Mouse (Mus musculus) hindlimb bud, embryonic 11.5 days (tissue): ENCODE results near the gene Casp7.
"Not testable (repeated sequence)": the region's sequence is repeated elsewhere in the genome, so short reads cannot be mapped to it uniquely, and the experiment has no call there.

Experiments
- DNase-seq: peaks from one replicate; pipeline ENCODE4 v3.0.0-alpha.2; 2012; ENCODE audit warnings: low read depth, low spot score; ENCODE audit errors: extremely low spot score

Gene Casp7

DNA sequence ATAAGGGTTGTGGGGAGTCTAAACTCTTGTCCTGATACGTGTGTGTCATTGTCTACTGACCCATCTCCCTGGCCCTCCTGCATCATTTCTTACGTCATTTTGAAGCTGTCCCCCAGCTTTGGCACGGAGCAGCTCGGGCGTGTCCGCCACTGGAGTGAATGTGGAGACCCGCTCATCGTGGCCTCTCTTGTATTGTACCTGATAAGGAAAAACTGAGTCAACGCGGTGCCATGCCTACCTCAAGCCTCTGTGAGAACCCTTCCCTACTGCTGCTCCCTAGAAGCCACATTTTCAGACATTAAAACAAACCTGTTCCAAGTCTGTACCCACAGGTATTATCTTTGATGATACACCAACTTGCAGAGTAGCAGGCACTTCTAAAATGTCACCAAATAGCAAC lies 15.5 kb upstream of the Casp7 start:
- DNase-seq, result no peak

DNA sequence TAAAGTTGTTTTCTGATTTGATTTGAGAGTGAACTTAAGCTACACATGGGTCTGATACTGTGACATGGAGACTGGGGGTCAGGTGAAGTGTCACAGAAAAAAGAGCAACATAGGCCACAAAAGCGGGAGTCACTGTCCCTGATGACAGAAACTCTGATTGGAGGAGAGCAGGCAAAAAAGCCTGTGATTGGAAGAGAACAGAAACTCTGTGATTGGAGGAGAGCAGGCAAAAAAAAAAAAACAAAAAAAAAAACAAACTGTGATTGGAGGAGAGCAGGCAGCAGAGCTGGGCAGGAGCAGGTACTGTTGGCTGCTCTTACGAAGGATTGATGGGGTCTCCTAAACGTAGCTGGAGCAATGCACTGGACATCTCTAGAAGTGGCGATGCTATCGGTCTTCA lies 11.4 kb upstream of the Casp7 start:
- no peak for DNase-seq

DNA sequence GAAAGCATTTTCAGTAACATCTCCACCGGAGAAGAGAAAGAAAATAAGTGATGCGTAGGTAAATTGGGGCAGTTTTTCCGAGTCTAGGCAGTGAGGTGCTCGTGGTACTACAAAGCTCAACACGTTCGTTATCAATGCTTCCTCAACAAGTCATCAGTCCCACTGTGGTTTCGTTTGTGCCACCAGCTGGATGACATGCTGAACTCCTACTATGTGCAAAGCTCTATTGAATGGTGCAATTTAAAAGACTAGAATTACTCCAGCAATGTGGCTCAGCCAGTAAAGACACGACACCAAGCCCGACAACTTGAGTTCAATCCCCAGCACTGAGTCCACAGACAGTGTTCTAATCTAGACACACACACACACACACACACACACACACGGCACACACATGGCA lies 10.8 kb upstream of the Casp7 start:
- no peak for DNase-seq

DNA sequence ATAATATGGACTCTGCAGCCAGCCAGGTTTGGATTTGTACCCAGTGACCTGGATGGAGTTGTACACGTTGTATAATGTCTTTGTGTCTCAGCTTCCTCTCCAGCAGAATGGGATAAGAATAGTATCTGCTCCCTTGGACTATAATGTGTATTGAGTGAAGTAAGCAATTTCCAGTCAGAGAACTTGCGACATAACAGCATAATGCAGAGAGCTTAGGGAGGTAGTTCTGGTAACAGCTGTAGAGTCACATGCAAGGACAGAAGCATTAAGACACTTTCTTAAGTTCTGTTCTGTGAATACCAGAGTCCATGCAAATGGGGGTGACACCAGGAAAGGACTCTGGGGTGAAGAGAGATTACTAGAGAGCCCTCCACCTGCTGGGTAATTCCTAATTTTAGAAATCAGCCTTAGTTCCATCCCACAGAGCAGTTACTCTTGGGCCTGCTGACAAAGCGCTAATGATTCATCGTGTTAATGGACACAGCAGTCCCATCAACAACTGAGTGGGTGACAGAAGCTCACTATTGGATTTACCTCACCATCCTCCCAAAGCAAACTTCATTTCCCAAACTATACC lies 9.1 kb upstream of the Casp7 start:
- no peak for DNase-seq

DNA sequence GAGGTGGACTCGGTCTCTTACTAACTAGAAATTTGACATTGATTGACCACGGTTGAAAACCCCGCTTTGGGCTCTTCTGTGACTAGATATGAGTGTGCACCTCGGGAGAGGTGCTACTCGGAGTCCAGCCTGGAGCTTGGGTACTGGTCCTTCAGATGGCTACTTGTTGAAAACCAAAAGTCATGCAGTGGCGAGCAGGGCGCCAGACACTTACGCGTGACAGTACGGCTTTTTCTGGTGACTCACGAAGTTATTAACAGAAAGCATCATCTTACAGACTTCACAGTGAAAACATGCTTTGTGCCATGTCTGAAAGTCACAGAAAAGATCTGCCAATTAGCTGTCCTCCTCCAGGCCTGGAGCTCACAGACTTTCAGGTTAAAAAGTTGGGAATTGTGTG lies 7.8 kb upstream of the Casp7 start:
- no peak for DNase-seq

DNA sequence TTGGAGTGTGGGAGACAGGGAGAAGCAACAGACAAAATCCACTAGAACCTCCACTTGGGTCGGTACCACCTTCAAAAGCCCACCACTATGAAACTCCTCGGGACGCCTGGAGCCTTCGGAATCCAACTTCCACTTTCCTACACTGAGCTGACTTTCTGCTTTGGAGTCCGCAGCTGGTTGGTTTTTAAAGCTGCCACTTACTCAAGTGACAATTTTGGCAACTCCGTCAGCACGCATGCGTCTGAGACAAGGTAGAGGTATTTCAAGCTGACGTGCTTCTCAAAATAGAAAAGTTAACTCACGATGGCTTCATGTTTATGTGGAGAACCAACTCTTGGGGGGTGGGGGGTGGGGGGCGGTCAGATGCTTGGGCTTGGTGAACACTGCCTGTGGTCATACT lies 7.0 kb upstream of the Casp7 start, which contains the start of gene Nrap:
Gene Nrap (minus strand): TSS at position 159 of the 400 bp plus-strand sequence.
- DNase-seq, result no peak

DNA sequence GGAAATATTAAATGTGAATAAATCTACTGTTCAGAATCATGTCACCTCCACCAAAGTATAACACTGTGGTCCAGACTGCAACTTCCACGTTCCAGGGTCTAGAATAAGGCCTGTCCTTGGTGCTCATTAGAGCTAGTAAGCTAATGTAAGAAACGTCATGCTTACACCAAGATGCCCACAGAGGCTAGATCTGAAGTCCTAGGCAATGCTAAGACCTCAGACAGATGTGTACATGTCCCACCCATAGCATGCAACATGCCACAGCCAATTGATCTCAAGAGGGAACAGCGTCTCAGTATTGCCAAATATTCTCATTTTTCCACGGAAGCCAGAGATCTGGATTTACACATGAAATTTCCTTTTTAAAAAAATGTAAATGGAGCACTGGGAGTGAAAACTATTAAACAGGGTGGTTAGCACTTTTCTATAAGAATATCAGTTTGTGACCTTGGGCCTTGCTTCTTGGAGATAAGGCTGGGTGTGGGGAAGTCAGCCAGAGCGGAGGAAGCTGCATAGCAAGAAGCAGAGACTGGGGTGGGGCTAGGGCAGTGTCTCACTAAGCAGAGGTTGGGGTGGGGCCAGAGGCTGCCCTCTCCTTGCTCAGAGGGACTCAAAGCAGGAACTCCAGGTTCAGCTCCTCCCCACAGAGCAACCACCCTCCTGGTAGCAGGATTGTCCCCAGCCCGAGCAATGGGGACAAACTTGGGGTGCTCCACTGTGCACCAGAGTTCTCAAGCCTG lies 5.5 kb upstream of the Casp7 start:
- no peak for DNase-seq

DNA sequence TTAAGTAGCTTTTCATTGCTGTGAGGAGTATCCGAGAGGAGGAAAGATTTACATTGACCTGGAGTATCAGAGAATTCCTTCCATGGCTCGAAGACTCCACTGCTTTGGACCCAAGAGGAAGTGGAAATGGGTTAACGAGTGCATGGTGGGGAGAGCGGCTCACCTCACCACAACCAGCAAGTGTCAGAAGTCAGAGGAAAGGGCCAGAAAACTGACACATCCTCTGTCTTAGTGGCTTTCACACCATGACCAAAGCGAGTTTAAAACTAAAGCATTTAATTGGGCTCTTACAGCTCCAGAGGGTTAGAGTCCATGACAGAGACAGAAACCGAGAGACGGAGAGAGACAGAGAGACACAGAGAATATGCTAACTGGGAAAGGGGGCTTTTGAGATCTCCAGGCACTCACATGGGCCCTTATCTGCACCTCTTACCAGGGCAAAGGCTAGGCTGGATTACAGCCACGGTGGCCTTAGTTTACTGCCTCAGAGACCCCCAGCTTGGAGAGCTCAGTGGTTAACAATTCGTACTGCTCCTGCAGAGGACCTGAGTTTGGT lies 3.5 kb upstream of the Casp7 start:
- DNase-seq, result no peak

DNA sequence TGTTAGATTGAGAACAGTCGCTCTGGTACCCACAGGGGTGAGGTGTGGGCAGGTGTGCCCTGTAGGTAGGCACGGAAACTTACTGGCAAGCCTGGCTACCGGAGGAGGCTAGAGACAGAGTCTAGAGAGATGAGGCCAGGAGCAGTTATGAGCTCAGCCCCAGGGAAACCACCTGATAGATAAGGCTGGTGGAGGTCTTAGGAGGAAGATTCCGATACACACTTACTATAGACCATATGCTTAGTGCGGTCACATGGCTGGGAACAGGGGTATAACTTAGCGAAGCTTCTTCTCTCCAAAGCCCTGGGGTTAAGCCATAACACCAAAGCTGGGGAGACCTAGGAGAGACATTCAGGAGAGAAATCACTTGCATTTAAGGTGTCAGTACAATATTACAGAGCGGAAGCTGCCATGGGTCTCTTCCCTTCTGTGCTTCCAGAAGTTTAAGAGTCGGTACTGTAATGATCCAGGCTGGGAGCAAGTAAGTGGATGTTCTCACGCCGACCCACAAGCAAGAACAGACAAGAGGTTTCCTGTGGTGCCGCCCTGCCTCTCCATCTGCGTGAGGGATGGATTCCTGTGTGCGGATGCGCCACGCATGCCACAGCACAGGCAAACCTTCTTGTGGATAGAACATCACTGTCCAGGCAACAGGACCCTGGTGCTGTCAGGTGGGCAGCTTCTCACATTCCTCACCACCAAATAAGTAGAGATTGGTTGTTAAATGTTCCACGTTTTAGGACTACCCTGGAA lies 1.6 kb upstream of the Casp7 start:
- no peak for DNase-seq

DNA sequence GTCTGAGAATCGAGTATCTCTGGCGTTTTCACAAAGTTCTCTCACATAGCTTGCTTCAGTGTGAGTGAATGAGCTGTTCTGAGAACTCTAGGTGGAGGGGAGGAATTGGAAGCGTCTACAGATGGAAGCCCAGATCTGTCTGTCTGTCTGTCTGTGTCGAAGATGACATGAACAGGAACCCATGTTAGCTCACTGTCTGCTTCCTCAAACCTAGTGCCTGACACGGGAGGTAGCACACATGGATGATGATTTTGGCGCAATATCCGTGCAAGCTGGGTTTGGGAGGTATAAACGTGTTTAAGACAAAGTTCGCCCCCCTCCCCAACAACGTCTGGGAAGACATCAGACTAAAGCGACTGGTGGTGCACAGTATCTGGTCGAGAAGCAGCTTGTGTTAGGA lies 702 bp upstream of the Casp7 start:
- no peak for DNase-seq

DNA sequence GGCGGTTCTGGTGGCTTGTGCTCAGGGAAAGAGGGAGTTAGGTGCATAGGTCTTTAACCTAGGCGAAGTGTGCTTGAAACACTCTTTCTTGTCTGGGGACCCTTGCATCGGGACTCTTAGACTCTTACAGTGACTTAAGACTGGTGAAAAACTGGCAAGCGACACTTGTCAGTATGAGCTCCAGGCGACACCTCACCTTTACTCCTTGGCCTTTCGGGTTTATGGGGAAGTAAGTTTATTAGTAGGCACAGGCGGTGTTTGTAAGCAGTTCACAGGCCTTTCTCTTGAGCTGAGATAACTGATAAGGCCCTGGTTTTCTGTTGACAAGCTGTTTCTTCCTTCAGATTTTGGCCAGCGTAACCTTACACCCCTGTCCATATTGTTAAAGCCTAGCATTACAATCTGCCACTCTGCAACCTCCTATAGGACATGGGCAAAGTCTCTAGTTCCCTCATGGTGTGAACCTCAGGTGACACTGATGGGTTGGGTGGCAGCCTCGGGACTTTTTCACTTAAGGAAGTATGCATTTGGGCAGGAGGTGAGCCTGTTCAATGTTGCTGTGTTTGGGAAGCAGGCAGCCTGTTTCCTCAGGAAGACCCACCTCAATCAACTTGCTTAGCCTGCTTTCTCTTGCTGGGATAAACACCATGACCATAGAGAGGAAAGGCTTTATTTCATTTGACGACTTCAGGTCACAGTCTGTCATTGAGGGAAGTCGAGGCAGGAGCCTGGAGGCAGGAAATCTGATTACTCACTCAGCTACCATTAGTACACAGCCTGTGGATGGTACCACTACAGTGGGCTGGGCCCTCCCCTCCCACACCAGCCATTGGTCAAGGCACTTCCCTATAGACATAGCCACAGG lies 966 bp downstream of the Casp7 start:
- DNase-seq, result no peak

DNA sequence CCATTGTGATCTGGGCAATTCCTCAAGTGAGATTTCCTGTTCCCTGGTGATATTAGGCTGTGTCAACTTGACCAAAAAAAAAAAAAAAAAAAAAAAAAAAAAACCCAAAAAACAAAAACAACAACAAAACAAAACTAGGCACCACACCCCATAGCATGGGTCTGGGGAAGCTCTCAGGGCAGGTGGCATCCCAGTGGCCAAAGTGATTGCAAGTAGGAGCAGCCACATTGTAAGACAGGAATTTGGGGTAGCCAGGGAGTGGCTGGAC lies 1.5 kb downstream of the Casp7 start:
- no peak for DNase-seq

DNA sequence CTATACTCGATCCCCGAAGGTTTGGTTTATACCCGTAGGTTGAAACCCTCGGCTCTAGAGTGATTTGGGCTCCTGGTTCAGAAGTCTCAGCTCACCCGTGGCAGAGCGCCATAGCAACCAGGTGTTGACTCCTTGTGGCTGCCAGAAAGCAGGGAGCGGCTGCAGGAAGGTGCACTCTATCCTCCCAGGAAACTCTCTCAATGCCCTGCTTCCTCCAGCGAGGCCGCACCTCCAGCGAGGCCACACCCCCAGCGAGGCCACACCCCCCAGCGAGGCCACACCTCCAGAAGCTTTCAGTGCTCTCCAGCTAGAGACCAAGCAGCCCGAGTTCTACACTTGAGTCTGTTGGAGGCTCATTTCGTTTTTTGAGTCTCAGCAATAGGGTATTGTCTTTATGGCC lies 3.3 kb downstream of the Casp7 start:
- no peak for DNase-seq

DNA sequence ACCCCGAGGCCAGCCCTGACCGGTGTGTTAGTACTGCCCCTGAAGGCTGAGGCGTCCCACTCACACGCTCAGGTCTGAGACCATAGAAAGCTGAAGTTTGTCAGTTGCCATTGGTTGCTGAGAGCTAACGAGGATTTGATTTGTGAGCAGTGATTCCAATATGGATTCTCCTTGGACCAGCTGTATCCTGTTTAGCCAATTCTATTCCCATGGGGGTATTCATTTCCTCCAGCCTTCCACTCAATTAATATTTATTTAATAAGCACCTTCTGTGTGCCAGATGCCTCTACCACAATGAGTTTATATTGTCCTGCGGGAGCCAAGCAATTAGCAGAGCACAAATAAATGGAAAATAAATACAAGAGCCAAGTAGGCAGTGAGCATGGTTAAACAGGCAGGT lies 4.9 kb downstream of the Casp7 start:
- no peak for DNase-seq

DNA sequence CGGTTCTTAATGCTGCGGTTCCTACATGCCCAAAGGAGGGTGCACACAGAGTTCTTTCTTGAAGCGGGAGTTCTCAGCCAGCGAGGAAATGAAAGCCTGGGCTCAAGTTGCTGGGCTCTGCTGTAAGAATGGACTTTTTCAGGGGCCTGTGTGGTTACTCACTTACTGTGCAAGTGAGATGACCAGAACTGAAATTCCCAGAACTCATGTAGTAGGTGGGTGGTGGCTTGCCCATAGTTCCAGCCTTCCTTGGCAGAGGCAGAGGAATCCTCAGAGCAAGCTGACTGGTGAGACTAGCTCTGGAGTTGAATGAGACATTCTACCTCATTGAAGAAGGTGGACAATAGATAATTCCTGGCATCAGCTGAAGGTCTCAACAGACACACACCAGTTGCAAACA lies 8.9 kb downstream of the Casp7 start:
- DNase-seq, result no peak

DNA sequence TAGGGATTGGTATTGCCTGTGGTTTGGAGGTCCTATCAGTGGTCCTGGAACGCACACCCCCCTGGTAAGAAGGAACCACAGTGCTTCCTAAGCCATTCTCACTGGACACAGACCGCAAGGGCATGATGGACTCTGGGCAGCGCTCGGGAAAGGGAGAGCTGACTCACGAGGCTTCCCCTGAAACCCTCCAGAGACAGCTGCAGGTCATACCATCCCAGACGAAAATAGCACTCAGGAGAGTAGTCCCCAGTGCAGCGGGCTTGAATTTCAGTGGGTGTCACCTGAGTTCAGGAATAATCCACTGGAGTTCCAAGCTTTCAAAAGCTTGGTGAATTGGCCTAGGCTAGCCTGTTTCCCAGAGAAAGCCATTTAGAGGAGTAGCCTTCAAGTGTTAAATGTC lies 9.7 kb downstream of the Casp7 start:
- DNase-seq, result no peak

DNA sequence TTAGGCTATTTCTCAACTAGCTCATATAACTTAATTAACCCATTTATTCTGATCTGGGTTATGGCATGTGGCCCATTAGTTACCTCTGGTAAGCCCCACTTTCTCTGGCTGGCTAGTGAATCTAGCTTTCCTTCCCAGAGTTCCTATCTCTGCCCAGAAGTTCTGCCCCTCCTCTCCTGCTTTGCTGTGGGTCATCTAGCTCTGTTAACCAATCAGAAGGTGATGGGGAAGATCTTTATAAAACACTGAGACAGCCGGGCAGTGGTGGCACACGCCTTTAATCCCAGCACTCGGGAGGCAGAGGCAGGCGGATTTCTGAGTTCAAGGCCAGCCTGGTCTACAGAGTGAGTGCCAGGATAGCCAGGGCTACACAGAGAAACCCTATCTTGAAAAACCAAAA lies 13.0 kb downstream of the Casp7 start:
- DNase-seq, result not testable (repeated sequence)

DNA sequence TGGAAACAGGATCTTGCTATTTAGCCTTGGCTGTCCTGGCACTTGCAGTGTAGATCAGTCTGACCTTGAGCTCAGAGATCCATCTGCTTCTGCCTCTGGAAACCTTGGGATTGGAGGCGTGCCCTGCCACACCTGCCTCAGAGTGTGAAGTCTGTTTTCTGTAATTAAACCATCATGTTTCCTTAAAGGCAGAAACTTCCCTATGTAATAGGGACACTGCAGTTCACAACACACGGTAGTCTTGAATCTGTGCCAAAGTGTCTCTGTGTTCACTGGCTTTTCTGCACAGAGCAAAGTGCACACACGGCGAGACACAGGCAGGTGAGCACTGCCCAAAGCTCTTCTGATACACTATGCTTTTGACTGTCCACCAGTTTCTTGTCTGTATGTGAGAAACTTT lies 21.5 kb downstream of the Casp7 start:
- no peak for DNase-seq

DNA sequence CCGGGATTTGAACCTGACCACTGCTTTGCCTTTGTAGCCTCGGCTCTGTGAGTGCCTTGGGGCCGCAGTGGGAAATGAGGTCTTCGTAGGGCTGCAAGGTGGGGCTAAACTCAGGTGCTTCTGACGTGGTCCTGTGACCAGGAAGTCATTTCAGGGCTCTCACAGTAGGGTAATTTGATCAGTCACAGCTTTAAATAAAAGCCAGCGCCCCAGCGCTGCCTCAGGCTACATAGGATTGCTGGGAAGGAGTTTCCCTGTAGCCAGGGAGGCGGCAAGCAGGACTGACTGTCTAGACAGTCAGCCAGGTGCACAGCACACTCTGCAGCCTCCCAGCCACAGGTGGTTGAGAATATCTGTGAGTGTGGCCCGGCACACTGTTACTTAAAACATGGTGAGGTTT lies 22.5 kb downstream of the Casp7 start:
- DNase-seq, result no peak

DNA sequence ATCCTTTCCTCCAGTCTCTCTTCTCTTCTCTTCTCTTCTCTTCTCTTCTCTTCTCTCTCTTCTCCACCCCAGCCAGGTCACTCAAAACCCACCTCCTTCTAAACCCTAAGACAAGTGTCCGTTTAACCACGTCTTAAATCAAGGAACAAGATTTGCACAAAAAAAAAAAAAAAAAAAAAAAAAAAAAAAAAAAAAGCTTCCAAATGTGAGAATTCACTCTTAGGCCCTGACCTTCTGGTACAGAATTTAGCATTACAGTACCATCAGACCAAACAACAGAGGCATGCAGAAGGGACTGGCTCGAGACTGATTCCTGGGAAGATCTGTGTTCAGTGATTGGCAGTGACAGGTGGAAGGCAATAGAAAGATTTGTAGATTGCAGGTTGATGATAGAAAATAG lies 23.4 kb downstream of the Casp7 start:
- DNase-seq, result no peak
